Mouse (Mus musculus) olfactory bulb, adult 2 months (tissue): ENCODE data around the gene Gfpt1. TPM values are rescaled to one million over a fixed set of nuclear protein-coding genes. Genes with fewer than 3 reads are reported as not detected.

Experiments
- H3K27ac ChIP-seq: fragments of 200-500 bp; 2 replicates; pipeline ENCODE4 v1.5.1; 2012; ENCODE audit warnings: low read depth, low read length; ENCODE audit not compliant: insufficient read depth
- H3K4me1 ChIP-seq: fragments of 200-500 bp; 2 replicates; pipeline ENCODE4 v1.6.1; 2012; ENCODE audit warnings: low read length; ENCODE audit not compliant: control insufficient read depth, insufficient read depth
- H3K4me3 ChIP-seq: fragments of 200-500 bp; 2 replicates; pipeline ENCODE4 v1.5.1; 2012; ENCODE audit warnings: mild to moderate bottlenecking, low read depth, low read length, moderate library complexity; ENCODE audit not compliant: insufficient read depth
- CTCF ChIP-seq: fragments of 200-500 bp; IDR thresholded peaks from 2 replicates; pipeline ENCODE4 v1.5.1; 2012; ENCODE audit warnings: low read depth, mild to moderate bottlenecking, low read length, moderate library complexity; ENCODE audit not compliant: insufficient read depth
- POLR2A ChIP-seq: fragments of 200-500 bp; IDR thresholded peaks from 2 replicates; pipeline ENCODE4 v1.6.1; 2012; ENCODE audit warnings: mild to moderate bottlenecking, low read depth, low read length, moderate library complexity; ENCODE audit not compliant: insufficient read depth
- WGBS: fragments of 180-500 bp; shearing (Covaris S2); methylation state at CpG from one replicate; pipeline ENCODE4 v1.1.7; 2018; 5-methylcytosine and 5-hydroxymethylcytosine counted together
- polyA plus RNA-seq: library from polyadenylated mRNA; stranded (reverse); fragments of >200 nt; gene quantifications from 2 replicates; pipeline ENCODE4 v1.2.4, GENCODE M21; 2012; ENCODE audit warnings: low replicate concordance; ENCODE audit not compliant: missing spikeins, insufficient read depth, insufficient read length

Gfpt1 gene
- polyA plus RNA-seq, 1 experiment, result not detected

GRCm38 (mm10) chr6:87103314-87103713 lies 60.7 kb downstream of the Gfpt1 start:
- Histone ChIP-seq H3K27ac (no peak overlapping the region), H3K4me1 (peaks cover 12% of the 10 kb centered on the region; the same call in 1 of the 2 replicates), H3K4me3 (no peak overlapping the region)
- no peak for TF ChIP-seq POLR2A
- TF ChIP-seq CTCF, result no peak
- 97% methylated on average over 1 of the region's 1 CpGs for WGBS

- Histone ChIP-seq H3K27ac (no peak within 1 kb of the TSS), H3K4me1 (peaks cover 9% of the 10 kb centered on the region; the same call in 1 of the 2 replicates), H3K4me3 (no peak within 1 kb of the TSS)
- WGBS, result 88% methylated on average over 11 of the region's 11 CpGs
- TF ChIP-seq CTCF (no peak), POLR2A (no peak)
These were observed 61.6 kb downstream of the Gfpt1 start, which contains the start of gene D6Ertd527e for GRCm38 (mm10) chr6:87104123-87104796. Gene D6Ertd527e, plus strand, starts transcription at chr6:87104746.

GRCm38 (mm10) chr6:87111493-87111892 lies 68.8 kb downstream of the Gfpt1 start:
- Histone ChIP-seq H3K4me1 (no peaks in the 10 kb centered on the region), H3K4me3 (no peak overlapping the region), H3K27ac (no peak overlapping the region)
- 83% methylated on average over 1 of the region's 1 CpGs for WGBS
- no peak for TF ChIP-seq POLR2A
- TF ChIP-seq CTCF, result no peak

- Histone ChIP-seq H3K27ac (no peak overlapping the region), H3K4me3 (no peak overlapping the region), H3K4me1 (no peaks in the 10 kb centered on the region)
- WGBS, result 73% methylated on average over 6 of the region's 6 CpGs
- TF ChIP-seq POLR2A, result no peak
- TF ChIP-seq CTCF, result no peak
These were observed 69.5 kb downstream of the Gfpt1 start for GRCm38 (mm10) chr6:87112125-87112524.

GRCm38 (mm10) chr6:87115981-87116380 lies 73.3 kb downstream of the Gfpt1 start:
- no peak for TF ChIP-seq POLR2A
- TF ChIP-seq CTCF, result no peak
- H3K27ac ChIP-seq, result no peak overlapping the region
- no peaks in the 10 kb centered on the region for H3K4me1 ChIP-seq
- WGBS, result 88% methylated on average over 2 of the region's 2 CpGs
- H3K4me3 ChIP-seq, result no peak overlapping the region

GRCm38 (mm10) chr6:87116596-87116995 lies 74.0 kb downstream of the Gfpt1 start:
- 93% methylated on average over 7 of the region's 7 CpGs for WGBS
- TF ChIP-seq POLR2A (no peak), CTCF (no peak)
- H3K4me1 ChIP-seq, result no peaks in the 10 kb centered on the region

GRCm38 (mm10) chr6:87119066-87119837 lies 76.6 kb downstream of the Gfpt1 start:
- H3K4me1 ChIP-seq, result no peaks in the 10 kb centered on the region
- WGBS, result 93% methylated on average over 20 of the region's 20 CpGs
- TF ChIP-seq CTCF (no peak), POLR2A (no peak)
- no peak overlapping the region for H3K27ac ChIP-seq
- H3K4me3 ChIP-seq, result no peak overlapping the region

More at GRCm38 (mm10) chr6:87116596-87116995, 74.0 kb downstream of the Gfpt1 start:
- Histone ChIP-seq H3K27ac (no peak overlapping the region), H3K4me3 (no peak overlapping the region)

- Histone ChIP-seq H3K27ac (no peak overlapping the region), H3K4me3 (no peak overlapping the region), H3K4me1 (no peaks in the 10 kb centered on the region)
- TF ChIP-seq CTCF (no peak), POLR2A (no peak)
- 82% methylated on average over 4 of the region's 4 CpGs for WGBS
These were observed 77.3 kb downstream of the Gfpt1 start for GRCm38 (mm10) chr6:87119975-87120374.

GRCm38 (mm10) chr6:87120661-87121060 lies 78.0 kb downstream of the Gfpt1 start:
- TF ChIP-seq POLR2A, result no peak
- no peak for TF ChIP-seq CTCF
- Histone ChIP-seq H3K4me3 (no peak overlapping the region), H3K4me1 (no peaks in the 10 kb centered on the region), H3K27ac (no peak overlapping the region)
- WGBS, result 92% methylated on average over 6 of the region's 6 CpGs
